ENCODE assay signal across 9 mouse cellular contexts in the genomic region with DNA sequence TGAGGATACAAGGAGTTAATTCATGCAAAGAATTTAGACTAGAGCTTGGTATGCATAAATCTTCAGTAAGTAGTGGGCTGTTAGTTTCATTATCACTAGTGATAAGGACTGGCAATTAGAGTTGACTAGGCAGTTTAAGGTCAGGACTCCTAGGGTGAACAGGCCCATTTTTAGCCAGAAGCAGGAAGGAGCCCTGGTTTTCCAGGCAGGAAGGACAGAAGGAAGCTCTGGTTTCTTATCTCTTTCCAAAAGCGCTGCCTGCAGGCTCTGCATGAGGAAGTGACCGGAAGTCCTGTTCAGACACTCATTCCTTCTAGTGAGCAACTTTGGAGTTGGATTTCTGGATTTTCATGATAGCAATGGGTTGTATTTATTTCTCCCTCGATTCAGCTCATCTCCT. TPM values are rescaled to one million over a fixed set of nuclear protein-coding genes. Genes with fewer than 3 reads are reported as not detected.
A peak's percentile ranks its signal among the peaks of the same experiment; 100 is the strongest.
DNase-seq lines count a peak whose midpoint lies in the region; ATAC-seq and TF ChIP-seq lines count a peak whose summit lies in the region.
"Had no signal": no experiment of that assay in that cellular context is flagged by ENCODE, and none has a peak within 500 bp of the region (broad histone marks: within the 10 kb centered on the region; RNA-seq: fewer than 3 reads in every experiment).

No protein-coding gene starts in this region.

- no peak overlapping the region for H3K4me3 ChIP-seq in lung, embryonic 16.5 days (ENCODE audit: low read length)
- no peak overlapping the region for H3K4me3 ChIP-seq in stomach, postnatal 0 days (ENCODE audit: low read depth, low read length)
- H3K4me3 ChIP-seq: limb, embryonic 15.5 days had no signal

- no peaks in the 10 kb centered on the region for H3K36me3 ChIP-seq in lung, embryonic 16.5 days (ENCODE audit: control insufficient read depth, insufficient read depth, low read length)
- H3K36me3 ChIP-seq in stomach, postnatal 0 days (ENCODE audit: control insufficient read depth, insufficient read depth, low read length), result no peaks in the 10 kb centered on the region
- H3K36me3 ChIP-seq: limb, embryonic 15.5 days had no signal

- H3K4me2 ChIP-seq in lung, embryonic 16.5 days (ENCODE audit: low read depth, low read length), result peak overlapping the region; percentile 12; the same call in 1 of the 2 replicates
- H3K4me2 ChIP-seq in stomach, postnatal 0 days (replicated peaks; ENCODE audit: low read depth), result no peak overlapping the region
- H3K4me2 ChIP-seq: limb, embryonic 15.5 days had no signal

- no peaks in the 10 kb centered on the region for H3K4me1 ChIP-seq in lung, embryonic 16.5 days (replicated peaks; ENCODE audit: control insufficient read depth, insufficient read depth, low read length)
- H3K4me1 ChIP-seq in stomach, postnatal 0 days (replicated peaks; ENCODE audit: control insufficient read depth, insufficient read depth), result no peaks in the 10 kb centered on the region; the same call in 1 of the 2 replicates

- no peak for TF ChIP-seq EP300 in stomach, postnatal 0 days (optimal IDR thresholded peaks at IDR 0.05)

- no peaks in the 10 kb centered on the region for H3K27me3 ChIP-seq in lung, embryonic 16.5 days (ENCODE audit: control insufficient read depth, insufficient read depth, low read depth, low read length)
- H3K27me3 ChIP-seq in stomach, postnatal 0 days (ENCODE audit: control insufficient read depth, insufficient read depth, low read length), result no peaks in the 10 kb centered on the region
- H3K27me3 ChIP-seq: limb, embryonic 15.5 days had no signal

- peak; percentile 14 to 27; a peak in 2 of 4 replicates for ATAC-seq in hematopoietic stem cell, adult 5-6 weeks (replicated peaks in 1 of 2; ENCODE audit: insufficient read depth in 1 of 2, low FRiP score in 2 of 2, low TSS enrichment in 1 of 2, low read depth in 1 of 2, poor library complexity in 2 of 2, severe bottlenecking in 2 of 2)
- ATAC-seq in lung, embryonic 16.5 days (ENCODE audit: low read depth), result no peak
- no peak for ATAC-seq in stomach, postnatal 0 days (ENCODE audit: low FRiP score, low TSS enrichment)

- no peaks in the 10 kb centered on the region for H3K9me3 ChIP-seq in lung, embryonic 16.5 days (ENCODE audit: control insufficient read depth, low read length)
- no peaks in the 10 kb centered on the region for H3K9me3 ChIP-seq in stomach, postnatal 0 days (ENCODE audit: control insufficient read depth, low read length)
- H3K9me3 ChIP-seq: limb, embryonic 15.5 days had no signal

- no peak for TF ChIP-seq CTCF in stomach, postnatal 0 days (IDR thresholded peaks at IDR 0.05; ENCODE audit: low read depth)

- WGBS in lung, embryonic 16.5 days, result 39% methylated on average over 3 of the region's 3 CpGs
- WGBS in stomach, postnatal 0 days, result 60% methylated on average over 3 of the region's 3 CpGs

- peak; percentile 17 for DNase-seq in adrenal gland, postnatal 14 days
- no peak for DNase-seq in adrenal gland, postnatal 10 days
- DNase-seq in heart, adult 8-10 months (ENCODE audit: low spot score), result peak; percentile 51
- no peak for DNase-seq in layer of hippocampus, adult 9-11 months
- no peak for DNase-seq in cerebellum, postnatal 25 days
- DNase-seq in stomach, postnatal 0 days (ENCODE audit: low spot score), result no peak

- 0 out of 2 replicates have a peak overlapping the region, but pooled peaks have one; percentile 8 for H3K9ac ChIP-seq in lung, embryonic 16.5 days (ENCODE audit: low read length)
- no peak overlapping the region for H3K9ac ChIP-seq in stomach, postnatal 0 days (ENCODE audit: low read length)
- H3K9ac ChIP-seq: limb, embryonic 15.5 days had no signal

- H3K27ac ChIP-seq in lung, embryonic 16.5 days (ENCODE audit: low read length), result peak overlapping the region; percentile 42; the same call in 1 of the 2 replicates
- no peak overlapping the region; the same call in 1 of the 2 replicates for H3K27ac ChIP-seq in stomach, postnatal 0 days (replicated peaks)
- H3K27ac ChIP-seq: limb, embryonic 15.5 days had no signal

RNA-seq across cellular contexts. Expression of gene Sgpp1, which starts 30.2 kb away (rescaled TPM):
- 89.2 and 93.5 TPM in 2 replicates for total RNA-seq in adrenal gland, postnatal 14 days (2021)
- 10 to 100 TPM; 42.7 to 57.5 TPM for total RNA-seq in adrenal gland, postnatal 10 days (2021)
- 10 to 100 TPM; 19.8 to 22.4 (median 21.7) TPM for total RNA-seq in heart, adult 8-10 months (2022)
- 36.1 and 49.3 TPM in 2 replicates for total RNA-seq in hematopoietic stem cell, adult 5-6 weeks (2017)
- 13.4 and 15.0 TPM in 2 replicates for polyA plus RNA-seq in lung, embryonic 16.5 days (2015; fragmentation: Nextera tagmentation; extraction: Ambion mirVana)
- polyA plus RNA-seq in stomach, postnatal 0 days (2015; fragmentation: Nextera tagmentation; extraction: Ambion mirVana), result 31.8 and 35.7 TPM in 2 replicates

RNA-seq across cellular contexts. Expression of gene Syne2, which starts 52.2 kb away (rescaled TPM):
- total RNA-seq in adrenal gland, postnatal 14 days (2021), result 61.7 and 63.1 TPM in 2 replicates
- total RNA-seq in adrenal gland, postnatal 10 days (2021), result 10 to 100 TPM; 46.8 to 78.3 TPM
- 10 to 100 TPM; 32.6 to 39.6 (median 36.4) TPM for total RNA-seq in heart, adult 8-10 months (2022)
- total RNA-seq in hematopoietic stem cell, adult 5-6 weeks (2017), result 30.6 and 41.3 TPM in 2 replicates
- polyA plus RNA-seq in lung, embryonic 16.5 days (2015; fragmentation: Nextera tagmentation; extraction: Ambion mirVana), result 50.8 and 59.5 TPM in 2 replicates
- 13.7 and 16.1 TPM in 2 replicates for polyA plus RNA-seq in stomach, postnatal 0 days (2015; fragmentation: Nextera tagmentation; extraction: Ambion mirVana)

Comparison
In these comparisons a context has a peak if more than half of its experiments do, and no peak if none do; other contexts are left out.
1. DNase-seq: peak in adrenal gland, postnatal 14 days (single experiment) and heart, adult 8-10 months (single experiment); none in adrenal gland, postnatal 10 days (single experiment), layer of hippocampus, adult 9-11 months (single experiment), cerebellum, postnatal 25 days (0 of 2) and stomach, postnatal 0 days (single experiment).
2. ATAC-seq: peak in hematopoietic stem cell, adult 5-6 weeks (2 of 2); none in lung, embryonic 16.5 days (single experiment) and stomach, postnatal 0 days (single experiment).